Mouse (Mus musculus): ENCODE measurements around the gene Opcml. TPM values are rescaled to one million over a fixed set of nuclear protein-coding genes. Genes with fewer than 3 reads are reported as not detected.

Gene Opcml
- polyA plus RNA-seq, 1 experiment: 0.06 TPM

DNA sequence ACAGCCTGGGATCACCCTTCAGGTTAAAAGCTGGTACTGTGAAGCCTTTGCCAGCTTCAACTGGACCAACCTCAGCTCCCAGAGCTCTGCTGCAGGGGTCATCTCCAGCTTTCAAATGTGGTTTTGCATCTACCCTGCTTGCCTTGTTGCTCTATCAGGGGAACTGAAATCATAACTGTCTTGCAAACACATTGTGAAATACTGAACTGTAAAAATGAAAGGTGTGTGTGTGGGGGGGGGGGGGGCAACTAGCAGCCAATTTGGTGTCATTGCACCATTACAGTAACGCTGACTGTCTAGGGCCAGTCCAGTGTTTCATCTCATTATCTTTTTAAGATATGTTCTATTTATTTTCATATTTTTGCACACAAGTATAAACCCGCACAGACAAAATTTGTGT is 305.6 kb downstream of the Opcml start:
- Histone ChIP-seq H3K4me3 (ENCODE audit: insufficient read depth, poor library complexity, severe bottlenecking) (no peak overlapping the region), H3K79me2 (ENCODE audit: control insufficient read depth, insufficient read depth) (no peaks in the 10 kb centered on the region), H3K27me3 (ENCODE audit: control insufficient read depth, insufficient read depth, insufficient read length) (no peaks in the 10 kb centered on the region), H3K79me3 (ENCODE audit: low read depth) (no peaks in the 10 kb centered on the region), H3ac (ENCODE audit: control insufficient read depth, insufficient read length, low read depth) (no peak overlapping the region), H3K36me3 (ENCODE audit: control insufficient read depth, insufficient read depth) (no peaks in the 10 kb centered on the region)
- TF ChIP-seq FOSL1 (IDR thresholded peaks at IDR 0.05; ENCODE audit: insufficient read depth, low read length, poor library complexity, severe bottlenecking) (no peak), MYOG (IDR thresholded peaks at IDR 0.05; ENCODE audit: control insufficient read depth, extremely low read depth, insufficient read length) (no peak), MAX (IDR thresholded peaks at IDR 0.05) (no peak), MYOD1 (IDR thresholded peaks at IDR 0.05; ENCODE audit: control insufficient read depth, insufficient read length, low read depth) (no peak), CTCF (IDR thresholded peaks at IDR 0.05; ENCODE audit: control insufficient read depth, insufficient read depth, insufficient read length) (no peak)

DNA sequence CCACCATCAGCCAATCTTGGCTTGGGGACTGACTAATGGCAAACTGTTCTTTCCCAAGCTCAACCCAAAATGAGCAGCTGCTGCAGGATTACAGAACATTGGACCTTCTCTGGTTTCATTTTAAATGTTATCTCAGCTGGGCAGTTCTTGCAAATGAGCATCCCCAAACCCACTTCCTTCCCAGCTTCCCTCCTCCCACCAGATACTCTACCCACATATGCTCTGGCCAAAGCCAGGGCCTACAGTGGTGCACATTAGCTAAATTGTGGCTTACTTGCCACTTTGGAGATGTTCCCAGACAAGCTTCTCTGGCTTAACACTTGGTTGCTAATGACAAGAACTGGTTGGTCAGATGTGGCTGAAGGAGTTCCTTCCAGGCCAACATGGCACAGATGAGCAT is 311.4 kb downstream of the Opcml start:
- Histone ChIP-seq H3K27me3 (ENCODE audit: control insufficient read depth, insufficient read depth, insufficient read length) (no peaks in the 10 kb centered on the region), H3ac (ENCODE audit: control insufficient read depth, insufficient read length, low read depth) (no peak overlapping the region), H3K79me3 (ENCODE audit: low read depth) (no peaks in the 10 kb centered on the region), H3K4me3 (ENCODE audit: insufficient read depth, poor library complexity, severe bottlenecking) (no peak overlapping the region), H3K79me2 (ENCODE audit: control insufficient read depth, insufficient read depth) (no peaks in the 10 kb centered on the region), H3K36me3 (ENCODE audit: control insufficient read depth, insufficient read depth) (no peaks in the 10 kb centered on the region)
- TF ChIP-seq MYOG (IDR thresholded peaks at IDR 0.05; ENCODE audit: control insufficient read depth, extremely low read depth, insufficient read length) (no peak), CTCF (IDR thresholded peaks at IDR 0.05; ENCODE audit: control insufficient read depth, insufficient read depth, insufficient read length) (no peak), FOSL1 (IDR thresholded peaks at IDR 0.05; ENCODE audit: insufficient read depth, low read length, poor library complexity, severe bottlenecking) (no peak), MAX (IDR thresholded peaks at IDR 0.05) (no peak), CEBPB (IDR thresholded peaks at IDR 0.05; ENCODE audit: low read depth) (no peak), MYOD1 (IDR thresholded peaks at IDR 0.05; ENCODE audit: control insufficient read depth, insufficient read length, low read depth) (no peak), USF1 (IDR thresholded peaks at IDR 0.05; ENCODE audit: low read depth) (no peak)

DNA sequence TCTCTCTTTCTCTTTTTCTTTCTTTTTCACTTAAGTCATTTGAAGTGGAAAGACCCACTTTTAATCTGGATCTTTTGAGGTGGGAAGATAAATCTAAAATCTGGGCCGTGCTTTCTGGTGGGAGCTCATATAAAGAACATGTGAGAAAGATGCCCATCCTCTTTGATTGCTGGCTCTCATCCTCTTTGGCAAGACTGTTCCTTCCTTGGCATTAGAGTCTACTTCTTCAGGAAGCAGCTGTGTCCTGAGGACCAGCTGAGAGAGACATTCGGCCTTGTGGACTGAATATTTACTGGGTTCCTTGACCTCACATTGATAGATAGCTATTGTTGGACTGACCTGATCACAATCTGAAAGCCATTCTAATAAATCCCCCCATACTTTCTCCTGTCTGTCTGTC is 331.3 kb downstream of the Opcml start:
- no peak for TF ChIP-seq CEBPB (IDR thresholded peaks at IDR 0.05; ENCODE audit: low read depth)
- no peak for TF ChIP-seq MAX (IDR thresholded peaks at IDR 0.05)
- no peak for TF ChIP-seq USF1 (IDR thresholded peaks at IDR 0.05; ENCODE audit: low read depth)
- no peak for TF ChIP-seq MYOG (IDR thresholded peaks at IDR 0.05; ENCODE audit: control insufficient read depth, extremely low read depth, insufficient read length)
- TF ChIP-seq MYOD1 (IDR thresholded peaks at IDR 0.05; ENCODE audit: control insufficient read depth, insufficient read length, low read depth): no peak
- no peak for TF ChIP-seq CTCF (IDR thresholded peaks at IDR 0.05; ENCODE audit: control insufficient read depth, insufficient read depth, insufficient read length)
- H3K4me3 ChIP-seq (ENCODE audit: insufficient read depth, poor library complexity, severe bottlenecking): no peak overlapping the region
- H3K79me2 ChIP-seq (ENCODE audit: control insufficient read depth, insufficient read depth): no peaks in the 10 kb centered on the region
- no peaks in the 10 kb centered on the region for H3K79me3 ChIP-seq (ENCODE audit: low read depth)
- H3K27me3 ChIP-seq (ENCODE audit: control insufficient read depth, insufficient read depth, insufficient read length): no peaks in the 10 kb centered on the region
- H3ac ChIP-seq (ENCODE audit: control insufficient read depth, insufficient read length, low read depth): no peak overlapping the region
- no peaks in the 10 kb centered on the region for H3K36me3 ChIP-seq (ENCODE audit: control insufficient read depth, insufficient read depth)

DNA sequence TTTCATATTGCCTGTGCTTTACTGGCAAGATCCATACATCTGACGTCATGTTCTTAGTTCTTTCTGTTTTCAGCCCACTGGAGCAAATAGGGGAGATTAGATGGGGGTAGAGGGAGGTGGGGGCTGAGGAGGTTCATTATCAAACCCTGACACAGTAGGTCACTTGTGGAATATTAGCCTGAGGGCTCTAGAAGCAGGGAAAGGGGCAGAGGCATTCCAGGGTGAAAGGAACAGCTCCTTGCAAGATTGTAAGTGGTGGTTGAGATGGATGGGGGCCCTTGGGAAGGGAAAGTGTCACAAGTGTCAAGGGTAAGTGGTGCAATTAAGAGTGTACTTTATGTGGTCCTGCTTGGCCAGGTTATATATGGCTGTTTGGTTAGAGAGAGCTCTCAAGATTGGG is 338.2 kb downstream of the Opcml start:
- H3K4me3 ChIP-seq (ENCODE audit: insufficient read depth, poor library complexity, severe bottlenecking): no peak overlapping the region
- H3ac ChIP-seq (ENCODE audit: control insufficient read depth, insufficient read length, low read depth): no peak overlapping the region
- no peaks in the 10 kb centered on the region for H3K79me3 ChIP-seq (ENCODE audit: low read depth)
- TF ChIP-seq CTCF (IDR thresholded peaks at IDR 0.05; ENCODE audit: control insufficient read depth, insufficient read depth, insufficient read length): no peak
- no peak for TF ChIP-seq MYOD1 (IDR thresholded peaks at IDR 0.05; ENCODE audit: control insufficient read depth, insufficient read length, low read depth)
- no peak for TF ChIP-seq MAX (IDR thresholded peaks at IDR 0.05)
- no peak for TF ChIP-seq MYOG (IDR thresholded peaks at IDR 0.05; ENCODE audit: control insufficient read depth, extremely low read depth, insufficient read length)
- no peak for TF ChIP-seq FOSL1 (IDR thresholded peaks at IDR 0.05; ENCODE audit: insufficient read depth, low read length, poor library complexity, severe bottlenecking)
- TF ChIP-seq CEBPB (IDR thresholded peaks at IDR 0.05; ENCODE audit: low read depth): no peak
- no peak for TF ChIP-seq USF1 (IDR thresholded peaks at IDR 0.05; ENCODE audit: low read depth)
- no peaks in the 10 kb centered on the region for H3K27me3 ChIP-seq (ENCODE audit: control insufficient read depth, insufficient read depth, insufficient read length)
- H3K79me2 ChIP-seq (ENCODE audit: control insufficient read depth, insufficient read depth): no peaks in the 10 kb centered on the region
- H3K36me3 ChIP-seq (ENCODE audit: control insufficient read depth, insufficient read depth): no peaks in the 10 kb centered on the region

DNA sequence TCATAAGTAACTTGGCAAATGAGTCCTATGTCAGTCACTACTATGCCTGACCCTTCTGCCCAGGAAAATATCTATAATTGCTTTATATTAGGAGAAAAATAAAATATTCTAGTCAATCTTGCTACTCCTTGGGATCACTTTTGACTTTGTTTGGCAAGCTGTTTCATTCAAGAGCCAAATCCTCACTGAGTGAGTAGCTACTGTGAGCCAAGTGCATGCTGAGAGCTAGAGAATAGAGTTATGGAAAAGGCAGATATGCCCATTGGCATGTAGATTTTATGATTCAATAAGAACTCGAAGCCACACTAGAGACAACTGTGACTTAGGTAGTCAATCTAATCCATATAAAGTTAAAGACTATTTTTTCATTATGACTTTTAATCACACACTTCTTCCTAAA is 340.9 kb downstream of the Opcml start:
- H3K79me3 ChIP-seq (ENCODE audit: low read depth): no peaks in the 10 kb centered on the region
- H3K36me3 ChIP-seq (ENCODE audit: control insufficient read depth, insufficient read depth): no peaks in the 10 kb centered on the region
- H3K4me3 ChIP-seq (ENCODE audit: insufficient read depth, poor library complexity, severe bottlenecking): no peak overlapping the region
- H3K27me3 ChIP-seq (ENCODE audit: control insufficient read depth, insufficient read depth, insufficient read length): no peaks in the 10 kb centered on the region
- no peaks in the 10 kb centered on the region for H3K79me2 ChIP-seq (ENCODE audit: control insufficient read depth, insufficient read depth)
- H3ac ChIP-seq (ENCODE audit: control insufficient read depth, insufficient read length, low read depth): no peak overlapping the region
- no peak for TF ChIP-seq MYOD1 (IDR thresholded peaks at IDR 0.05; ENCODE audit: control insufficient read depth, insufficient read length, low read depth)
- TF ChIP-seq FOSL1 (IDR thresholded peaks at IDR 0.05; ENCODE audit: insufficient read depth, low read length, poor library complexity, severe bottlenecking): no peak
- TF ChIP-seq MAX (IDR thresholded peaks at IDR 0.05): no peak
- TF ChIP-seq CEBPB (IDR thresholded peaks at IDR 0.05; ENCODE audit: low read depth): no peak
- no peak for TF ChIP-seq MYOG (IDR thresholded peaks at IDR 0.05; ENCODE audit: control insufficient read depth, extremely low read depth, insufficient read length)

DNA sequence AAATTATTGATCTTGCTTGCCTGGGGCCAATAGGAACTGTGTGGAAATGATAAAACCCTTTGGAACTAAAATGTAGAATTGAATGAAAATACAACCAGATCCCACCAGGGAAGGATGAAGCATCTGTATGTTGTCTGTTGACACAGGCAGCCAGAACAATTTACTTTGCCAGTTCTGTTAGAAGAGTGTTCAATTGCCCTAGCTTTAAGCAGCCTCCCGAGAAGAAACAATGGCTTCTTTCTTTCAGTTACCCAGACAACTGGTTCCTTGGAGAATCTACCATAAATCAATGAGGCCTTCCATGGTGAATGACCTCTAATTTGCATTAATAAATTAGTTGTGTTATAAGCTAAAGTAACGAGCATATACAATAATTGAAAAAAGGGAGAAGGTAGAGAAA is 346.0 kb downstream of the Opcml start:
- Histone ChIP-seq H3K36me3 (ENCODE audit: control insufficient read depth, insufficient read depth) (no peaks in the 10 kb centered on the region), H3ac (ENCODE audit: control insufficient read depth, insufficient read length, low read depth) (no peak overlapping the region), H3K79me2 (ENCODE audit: control insufficient read depth, insufficient read depth) (no peaks in the 10 kb centered on the region), H3K27me3 (ENCODE audit: control insufficient read depth, insufficient read depth, insufficient read length) (no peaks in the 10 kb centered on the region), H3K79me3 (ENCODE audit: low read depth) (no peaks in the 10 kb centered on the region), H3K4me3 (ENCODE audit: insufficient read depth, poor library complexity, severe bottlenecking) (no peak overlapping the region)
- TF ChIP-seq MYOD1 (IDR thresholded peaks at IDR 0.05; ENCODE audit: control insufficient read depth, insufficient read length, low read depth): no peak
- no peak for TF ChIP-seq USF1 (IDR thresholded peaks at IDR 0.05; ENCODE audit: low read depth)
- TF ChIP-seq FOSL1 (IDR thresholded peaks at IDR 0.05; ENCODE audit: insufficient read depth, low read length, poor library complexity, severe bottlenecking): no peak
- TF ChIP-seq CTCF (IDR thresholded peaks at IDR 0.05; ENCODE audit: control insufficient read depth, insufficient read depth, insufficient read length): no peak
- no peak for TF ChIP-seq MAX (IDR thresholded peaks at IDR 0.05)
- no peak for TF ChIP-seq MYOG (IDR thresholded peaks at IDR 0.05; ENCODE audit: control insufficient read depth, extremely low read depth, insufficient read length)
- TF ChIP-seq CEBPB (IDR thresholded peaks at IDR 0.05; ENCODE audit: low read depth): no peak
